Mouse (Mus musculus): Measurements from ENCODE around the gene Rbm5. TPM values are rescaled to one million over a fixed set of nuclear protein-coding genes. Genes with fewer than 3 reads are reported as not detected.
A peak's percentile ranks its signal among the peaks of the same experiment; 100 is the strongest.

Gene Rbm5
- 116 and 118 TPM in 2 replicates for polyA plus RNA-seq (2014; fragmentation: Nextera tagmentation; extraction: Ambion mirVana)

DNA sequence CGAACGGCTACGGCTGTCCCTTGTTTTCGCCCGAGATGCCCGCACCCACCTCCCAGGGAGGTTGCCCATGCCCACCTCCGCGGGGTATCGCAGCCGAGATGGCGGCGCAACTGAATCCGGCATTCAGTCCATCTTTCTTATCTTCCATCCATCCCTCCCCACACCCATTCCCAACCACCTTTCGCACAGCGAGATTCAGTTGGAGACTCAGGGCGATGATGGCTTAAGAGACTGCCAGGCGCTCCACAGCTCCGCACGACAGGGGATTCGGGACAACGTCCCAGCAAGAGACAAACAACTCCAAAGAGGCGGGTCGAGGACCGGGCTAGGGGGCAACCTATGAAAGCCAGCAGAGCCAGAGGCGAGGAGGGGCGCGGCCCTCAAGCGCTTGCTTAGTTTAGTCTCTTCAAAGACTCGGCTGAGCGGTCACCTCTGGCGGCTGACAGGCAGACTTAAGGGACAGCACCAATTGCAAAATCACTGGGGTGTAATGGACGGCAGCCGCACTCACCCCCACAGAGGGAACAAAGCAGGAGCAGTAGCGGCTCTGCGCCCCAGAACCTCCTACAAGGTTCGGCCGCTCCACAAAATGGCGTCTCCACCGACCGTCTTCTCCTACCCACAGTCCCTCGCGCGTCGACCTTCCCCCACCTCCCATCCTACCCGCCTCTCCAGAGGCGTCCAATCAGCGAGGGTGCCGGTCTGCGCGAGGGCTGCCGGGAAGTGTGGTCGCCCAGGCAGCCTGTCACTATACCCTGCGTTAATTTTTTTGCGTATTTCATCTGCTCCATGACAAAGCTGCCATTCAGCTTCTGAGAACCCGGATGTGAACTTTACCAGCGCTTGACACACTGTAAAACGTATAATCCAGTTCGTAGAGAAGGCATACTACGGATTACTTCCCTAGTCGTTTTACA is at the start of gene Rbm5:
Gene Rbm5, minus strand, starts transcription at position 623 of the 917 bp plus-strand sequence.
- Histone ChIP-seq H3K9ac (ENCODE audit: low read length) (peak within 1 kb of the TSS; percentile 96), H3K4me1 (ENCODE audit: control insufficient read depth in 2 of 2, insufficient read depth in 2 of 2, low read length in 2 of 2) (peaks cover 2 to 15% of the 10 kb centered on the region in 2 experiments; a peak in 2 of 4 replicates), H3K9me3 (ENCODE audit: control insufficient read depth, low read length) (no peaks in the 10 kb centered on the region), H3K4me2 (ENCODE audit: low read length) (peak within 1 kb of the TSS; percentile 82), H3K4me3 (ENCODE audit: control insufficient read depth in 1 of 2, insufficient read depth in 1 of 2, low read depth in 1 of 2, low read length in 2 of 2) (peak within 1 kb of the TSS; percentile 87 to 89), H3K27ac (replicated peaks in 1 of 2; ENCODE audit: control insufficient read depth in 1 of 2, insufficient read depth in 1 of 2, low read depth in 2 of 2, low read length in 2 of 2) (peak within 1 kb of the TSS; percentile 89), H3K27me3 (ENCODE audit: control insufficient read depth, insufficient read depth, low read length) (no peaks in the 10 kb centered on the region), H3K36me3 (ENCODE audit: control insufficient read depth, insufficient read depth, low read length) (peaks cover 68% of the 10 kb centered on the region)
- peak; percentile 100 for ATAC-seq (ENCODE audit: insufficient number of reproducible peaks, insufficient read depth, low FRiP score, low read depth)
- WGBS: under 1% methylated on average over 60 of the region's 60 CpGs

GRCm38 (mm10) chr9:107812132-107812531 is 41.3 kb upstream of the Rbm5 start:
- no peaks in the 10 kb centered on the region for H3K9me3 ChIP-seq (ENCODE audit: control insufficient read depth, low read length)
- no peaks in the 10 kb centered on the region for H3K27me3 ChIP-seq (ENCODE audit: control insufficient read depth, insufficient read depth, low read length)
- H3K27ac ChIP-seq (replicated peaks in 1 of 2; ENCODE audit: control insufficient read depth in 1 of 2, insufficient read depth in 1 of 2, low read depth in 2 of 2, low read length in 2 of 2): no peak overlapping the region
- H3K4me1 ChIP-seq (ENCODE audit: control insufficient read depth in 2 of 2, insufficient read depth in 2 of 2, low read length in 2 of 2): no peaks in the 10 kb centered on the region
- peaks cover 56% of the 10 kb centered on the region for H3K36me3 ChIP-seq (ENCODE audit: control insufficient read depth, insufficient read depth, low read length)
- no peak for ATAC-seq (ENCODE audit: insufficient number of reproducible peaks, insufficient read depth, low FRiP score, low read depth)
- WGBS: 88% methylated on average over 1 of the region's 1 CpGs
- H3K4me3 ChIP-seq (ENCODE audit: control insufficient read depth in 1 of 2, insufficient read depth in 1 of 2, low read depth in 1 of 2, low read length in 2 of 2): no peak overlapping the region
- no peak overlapping the region for H3K4me2 ChIP-seq (ENCODE audit: low read length)
- H3K9ac ChIP-seq (ENCODE audit: low read length): no peak overlapping the region

GRCm38 (mm10) chr9:107810985-107811384 is 40.2 kb upstream of the Rbm5 start:
- WGBS: 83% methylated on average over 2 of the region's 2 CpGs
- no peak overlapping the region for H3K4me2 ChIP-seq (ENCODE audit: low read length)
- H3K4me1 ChIP-seq (ENCODE audit: control insufficient read depth in 2 of 2, insufficient read depth in 2 of 2, low read length in 2 of 2): no peaks in the 10 kb centered on the region
- no peak overlapping the region for H3K9ac ChIP-seq (ENCODE audit: low read length)
- no peak for ATAC-seq (ENCODE audit: insufficient number of reproducible peaks, insufficient read depth, low FRiP score, low read depth)
- H3K27me3 ChIP-seq (ENCODE audit: control insufficient read depth, insufficient read depth, low read length): no peaks in the 10 kb centered on the region
- H3K27ac ChIP-seq (replicated peaks in 1 of 2; ENCODE audit: control insufficient read depth in 1 of 2, insufficient read depth in 1 of 2, low read depth in 2 of 2, low read length in 2 of 2): no peak overlapping the region
- H3K9me3 ChIP-seq (ENCODE audit: control insufficient read depth, low read length): no peaks in the 10 kb centered on the region
- H3K4me3 ChIP-seq (ENCODE audit: control insufficient read depth in 1 of 2, insufficient read depth in 1 of 2, low read depth in 1 of 2, low read length in 2 of 2): no peak overlapping the region
- H3K36me3 ChIP-seq (ENCODE audit: control insufficient read depth, insufficient read depth, low read length): peaks cover 51% of the 10 kb centered on the region

DNA sequence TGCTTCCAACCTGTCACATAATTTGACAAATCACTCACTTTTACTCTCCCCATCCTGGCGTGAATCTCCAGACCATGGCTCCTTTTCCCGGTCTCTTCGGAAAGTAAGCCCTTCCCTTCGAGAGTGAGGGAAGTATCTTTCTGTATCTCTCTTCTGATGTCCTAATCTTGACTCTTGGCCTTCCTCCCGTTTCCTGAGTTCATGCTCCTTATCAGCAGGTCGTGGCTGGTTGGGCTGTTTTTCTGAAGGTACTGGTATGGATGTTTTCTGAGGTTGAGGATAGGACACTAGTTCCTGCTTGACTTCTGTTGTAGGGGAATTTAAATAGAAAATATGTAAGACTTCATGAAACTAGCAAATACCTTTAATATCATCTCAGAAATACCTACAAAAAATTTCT is 20.9 kb upstream of the Rbm5 start:
- H3K4me1 ChIP-seq (ENCODE audit: control insufficient read depth in 2 of 2, insufficient read depth in 2 of 2, low read length in 2 of 2): no peaks in the 10 kb centered on the region; a peak in 1 of 4 replicates
- H3K36me3 ChIP-seq (ENCODE audit: control insufficient read depth, insufficient read depth, low read length): peaks cover 88% of the 10 kb centered on the region
- H3K4me2 ChIP-seq (ENCODE audit: low read length): no peak overlapping the region
- no peaks in the 10 kb centered on the region for H3K9me3 ChIP-seq (ENCODE audit: control insufficient read depth, low read length)
- H3K4me3 ChIP-seq (ENCODE audit: control insufficient read depth in 1 of 2, insufficient read depth in 1 of 2, low read depth in 1 of 2, low read length in 2 of 2): no peak overlapping the region
- H3K27me3 ChIP-seq (ENCODE audit: control insufficient read depth, insufficient read depth, low read length): no peaks in the 10 kb centered on the region
- H3K27ac ChIP-seq (replicated peaks in 1 of 2; ENCODE audit: control insufficient read depth in 1 of 2, insufficient read depth in 1 of 2, low read depth in 2 of 2, low read length in 2 of 2): no peak overlapping the region
- no peak for ATAC-seq (ENCODE audit: insufficient number of reproducible peaks, insufficient read depth, low FRiP score, low read depth)
- 43% methylated on average over 6 of the region's 6 CpGs for WGBS
- no peak overlapping the region for H3K9ac ChIP-seq (ENCODE audit: low read length)

GRCm38 (mm10) chr9:107782536-107783203 is 11.9 kb upstream of the Rbm5 start:
- 93% methylated on average over 11 of the region's 11 CpGs for WGBS
- Histone ChIP-seq H3K9me3 (ENCODE audit: control insufficient read depth, low read length) (no peaks in the 10 kb centered on the region), H3K36me3 (ENCODE audit: control insufficient read depth, insufficient read depth, low read length) (peaks cover 97% of the 10 kb centered on the region), H3K27me3 (ENCODE audit: control insufficient read depth, insufficient read depth, low read length) (no peaks in the 10 kb centered on the region), H3K4me1 (ENCODE audit: control insufficient read depth in 2 of 2, insufficient read depth in 2 of 2, low read length in 2 of 2) (no peaks in the 10 kb centered on the region), H3K4me2 (ENCODE audit: low read length) (no peak overlapping the region), H3K27ac (replicated peaks in 1 of 2; ENCODE audit: control insufficient read depth in 1 of 2, insufficient read depth in 1 of 2, low read depth in 2 of 2, low read length in 2 of 2) (no peak overlapping the region), H3K9ac (ENCODE audit: low read length) (no peak overlapping the region), H3K4me3 (ENCODE audit: control insufficient read depth in 1 of 2, insufficient read depth in 1 of 2, low read depth in 1 of 2, low read length in 2 of 2) (no peak overlapping the region)
- no peak for ATAC-seq (ENCODE audit: insufficient number of reproducible peaks, insufficient read depth, low FRiP score, low read depth)

- no peak overlapping the region for H3K4me2 ChIP-seq (ENCODE audit: low read length)
- H3K36me3 ChIP-seq (ENCODE audit: control insufficient read depth, insufficient read depth, low read length): peaks cover 87% of the 10 kb centered on the region
- no peak for ATAC-seq (ENCODE audit: insufficient number of reproducible peaks, insufficient read depth, low FRiP score, low read depth)
- H3K4me3 ChIP-seq (ENCODE audit: control insufficient read depth in 1 of 2, insufficient read depth in 1 of 2, low read depth in 1 of 2, low read length in 2 of 2): no peak overlapping the region
- H3K9me3 ChIP-seq (ENCODE audit: control insufficient read depth, low read length): no peaks in the 10 kb centered on the region
- H3K9ac ChIP-seq (ENCODE audit: low read length): no peak overlapping the region
- H3K27me3 ChIP-seq (ENCODE audit: control insufficient read depth, insufficient read depth, low read length): no peaks in the 10 kb centered on the region
- H3K4me1 ChIP-seq (ENCODE audit: control insufficient read depth in 2 of 2, insufficient read depth in 2 of 2, low read length in 2 of 2): no peaks in the 10 kb centered on the region
- no peak overlapping the region for H3K27ac ChIP-seq (replicated peaks in 1 of 2; ENCODE audit: control insufficient read depth in 1 of 2, insufficient read depth in 1 of 2, low read depth in 2 of 2, low read length in 2 of 2)
Observed at GRCm38 (mm10) chr9:107776809-107777208, 6.0 kb upstream of the Rbm5 start.

DNA sequence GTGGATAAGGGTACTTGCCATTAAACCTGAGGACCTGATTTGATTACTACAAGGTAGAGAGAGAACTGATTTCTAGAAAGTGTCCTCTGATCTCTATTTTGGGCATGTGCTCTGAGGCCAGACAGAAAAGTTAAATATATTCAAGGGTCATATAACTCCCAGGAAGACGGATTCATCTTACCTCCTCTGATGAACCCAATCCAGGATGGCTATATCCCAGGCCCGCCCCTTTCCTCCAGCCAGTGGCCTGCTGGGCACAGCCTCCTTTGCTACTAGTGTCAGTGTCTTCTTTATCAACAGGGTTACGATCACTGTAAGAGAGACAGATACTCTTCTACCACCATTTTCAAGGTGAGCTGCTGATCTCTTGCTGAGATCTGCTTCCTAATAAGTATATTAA is 3.6 kb upstream of the Rbm5 start:
- ATAC-seq (ENCODE audit: insufficient number of reproducible peaks, insufficient read depth, low FRiP score, low read depth): no peak
- H3K4me1 ChIP-seq (ENCODE audit: control insufficient read depth in 2 of 2, insufficient read depth in 2 of 2, low read length in 2 of 2): peaks cover 0 to 6% of the 10 kb centered on the region in 2 experiments; a peak in 1 of 4 replicates
- H3K4me2 ChIP-seq (ENCODE audit: low read length): no peak overlapping the region
- H3K9me3 ChIP-seq (ENCODE audit: control insufficient read depth, low read length): no peaks in the 10 kb centered on the region
- no peak overlapping the region for H3K4me3 ChIP-seq (ENCODE audit: control insufficient read depth in 1 of 2, insufficient read depth in 1 of 2, low read depth in 1 of 2, low read length in 2 of 2)
- no peaks in the 10 kb centered on the region for H3K27me3 ChIP-seq (ENCODE audit: control insufficient read depth, insufficient read depth, low read length)
- peaks cover 63% of the 10 kb centered on the region for H3K36me3 ChIP-seq (ENCODE audit: control insufficient read depth, insufficient read depth, low read length)
- H3K9ac ChIP-seq (ENCODE audit: low read length): no peak overlapping the region
- WGBS: 93% methylated on average over 3 of the region's 3 CpGs
- no peak overlapping the region for H3K27ac ChIP-seq (replicated peaks in 1 of 2; ENCODE audit: control insufficient read depth in 1 of 2, insufficient read depth in 1 of 2, low read depth in 2 of 2, low read length in 2 of 2)

All from heart, embryonic 14.5 days (tissue).